Mouse (Mus musculus) liver, embryonic 15.5 days (tissue): ENCODE measurements around the gene Szrd1. TPM values are rescaled to one million over a fixed set of nuclear protein-coding genes. Genes with fewer than 3 reads are reported as not detected.

Experiments
- ATAC-seq: fragments of 200-750 bp; cut with Nextera tagmentation; 2 replicates; pipeline ENCODE4 v1.8.0; 2017; ENCODE audit warnings: moderate number of reproducible peaks, mild to moderate bottlenecking, moderate library complexity; ENCODE audit not compliant: insufficient read depth
- H3K27ac ChIP-seq: fragments of 300-500 bp; sonication (generic); replicated peaks from 2 replicates; pipeline ENCODE4 v1.5.1; 2015; ENCODE audit warnings: mild to moderate bottlenecking, inconsistent platforms
- H3K27me3 ChIP-seq: fragments of 300-500 bp; sonication (generic); 2 replicates; pipeline ENCODE4 v1.6.1; 2015; ENCODE audit warnings: mild to moderate bottlenecking, inconsistent platforms
- H3K36me3 ChIP-seq: fragments of 300-500 bp; sonication (generic); replicated peaks from 2 replicates; pipeline ENCODE4 v1.6.1; 2015; ENCODE audit warnings: moderate library complexity, mild to moderate bottlenecking, inconsistent platforms
- H3K4me1 ChIP-seq: fragments of 300-500 bp; sonication (generic); replicated peaks from 2 replicates; pipeline ENCODE4 v1.6.1; 2015; ENCODE audit warnings: inconsistent platforms
- H3K4me2 ChIP-seq: fragments of 300-500 bp; sonication (generic); 2 replicates; pipeline ENCODE4 v1.6.1; 2015; ENCODE audit warnings: moderate library complexity, mild to moderate bottlenecking, inconsistent platforms
- H3K4me3 ChIP-seq: fragments of 300-500 bp; sonication (generic); replicated peaks from 2 replicates; pipeline ENCODE4 v1.5.1; 2015; ENCODE audit warnings: mild to moderate bottlenecking, inconsistent platforms
- H3K9ac ChIP-seq: fragments of 300-500 bp; sonication (generic); 2 replicates; pipeline ENCODE4 v1.6.1; 2015; ENCODE audit warnings: moderate library complexity, mild to moderate bottlenecking, inconsistent platforms
- H3K9me3 ChIP-seq: fragments of 300-500 bp; sonication (generic); replicated peaks from 2 replicates; pipeline ENCODE4 v1.6.1; 2016; ENCODE audit warnings: inconsistent platforms
- WGBS: fragments of 180-500 bp; shearing (Covaris S2); methylation state at CpG from one replicate; pipeline ENCODE4 v1.1.7; 2015; ENCODE audit warnings: mixed read lengths; ENCODE audit not compliant: insufficient replicate concordance; 5-methylcytosine and 5-hydroxymethylcytosine counted together
- polyA plus RNA-seq: library from polyadenylated mRNA; unstranded; fragments of >200 nt; fragmentation: Nextera tagmentation; extraction: Ambion mirVana; gene quantifications from 2 replicates; pipeline ENCODE4 v1.2.1, GENCODE M21; 2015

Szrd1 gene
- polyA plus RNA-seq, 1 experiment from 2014 or later, result 18.1 TPM

DNA sequence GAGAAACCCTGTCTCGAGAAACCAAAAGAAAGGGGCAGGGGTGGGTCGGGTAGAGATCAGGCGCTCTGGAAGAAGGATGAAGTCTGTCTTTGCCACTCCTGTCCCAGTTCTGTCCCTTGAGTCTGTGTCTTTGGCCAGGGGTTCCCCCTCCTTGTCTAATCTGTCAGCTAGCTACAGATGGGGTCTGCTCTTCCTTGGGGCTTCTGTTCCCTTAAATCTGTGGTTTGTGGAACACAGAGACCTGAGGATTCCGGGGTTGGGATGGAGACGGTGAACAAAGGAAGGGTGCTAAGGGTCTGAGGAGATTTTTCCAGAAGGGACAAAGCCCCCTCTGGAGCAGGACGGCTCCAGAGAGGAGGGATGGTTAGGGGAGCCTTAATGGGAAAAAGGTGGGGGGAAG, 51.5 kb downstream of the Szrd1 start, which contains the start of gene Spata21:
TSS of gene Spata21 (plus strand) at position 301 of the 400 bp plus-strand sequence.
- H3K4me2 ChIP-seq, result no peak within 1 kb of the TSS
- no peak within 1 kb of the TSS for H3K27ac ChIP-seq
- H3K9ac ChIP-seq, result no peak within 1 kb of the TSS
- no peaks in the 10 kb centered on the region for H3K27me3 ChIP-seq
- no peak for ATAC-seq
- no peaks in the 10 kb centered on the region for H3K9me3 ChIP-seq
- 68% methylated on average over 6 of the region's 6 CpGs for WGBS
- H3K4me3 ChIP-seq, result no peak within 1 kb of the TSS
- no peaks in the 10 kb centered on the region for H3K36me3 ChIP-seq
- peaks cover 14% of the 10 kb centered on the region for H3K4me1 ChIP-seq

DNA sequence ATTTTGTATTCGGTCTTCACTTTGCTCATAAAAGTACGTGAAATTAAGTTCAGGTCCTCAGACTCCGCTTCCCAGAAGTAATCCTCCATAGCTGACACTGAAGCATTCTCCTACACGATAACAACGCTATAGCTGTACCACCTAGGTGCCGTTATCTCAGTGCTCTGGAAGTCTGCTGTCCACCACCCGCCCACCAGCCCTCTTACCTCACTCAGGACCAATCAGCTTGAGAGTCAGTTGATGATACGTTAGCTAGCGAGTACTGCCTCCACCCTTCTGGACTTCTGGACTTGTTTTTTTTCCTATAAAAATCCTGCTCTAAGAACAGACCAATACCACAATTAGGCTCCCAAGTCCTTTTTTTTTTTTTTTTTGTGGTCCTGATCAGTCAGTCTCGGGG, 52.7 kb downstream of the Szrd1 start:
- Histone ChIP-seq H3K27ac (no peak overlapping the region), H3K27me3 (no peaks in the 10 kb centered on the region), H3K9ac (no peak overlapping the region), H3K4me3 (no peak overlapping the region), H3K36me3 (no peaks in the 10 kb centered on the region), H3K4me1 (peaks cover 14% of the 10 kb centered on the region), H3K9me3 (no peaks in the 10 kb centered on the region), H3K4me2 (no peak overlapping the region)
- ATAC-seq, result peak; percentile 71
- WGBS, result 37% methylated on average over 10 of the region's 10 CpGs

DNA sequence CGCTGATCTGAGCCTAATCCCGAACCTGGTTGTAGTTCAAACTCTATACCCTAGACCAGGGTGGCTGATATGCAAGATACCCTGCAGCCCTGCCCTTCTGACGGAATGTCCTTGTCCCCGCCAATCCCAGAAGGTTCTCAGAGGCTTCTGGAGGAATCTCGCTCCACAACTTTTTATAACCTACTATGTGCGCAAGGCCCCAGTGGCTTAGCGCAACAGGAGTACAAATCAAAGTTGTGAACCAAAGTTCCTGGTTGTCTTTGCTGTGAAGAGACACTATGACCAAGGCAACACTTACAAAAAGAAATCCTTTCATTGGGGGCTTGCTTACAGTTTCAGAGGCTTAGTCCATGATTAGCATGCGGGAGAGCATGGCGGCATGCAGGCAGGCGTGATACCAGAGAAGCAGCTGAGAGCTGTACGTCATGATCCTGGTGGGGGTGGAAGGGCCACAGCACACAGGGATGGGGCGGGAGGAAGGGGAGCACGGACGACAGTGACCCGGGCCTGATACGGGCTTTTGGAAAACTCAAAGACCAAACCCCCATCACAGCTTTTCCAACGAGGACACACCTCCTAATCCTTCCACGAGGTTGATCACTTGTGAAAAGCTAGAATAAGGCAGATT, 61.0 kb downstream of the Szrd1 start:
- no peak overlapping the region for H3K27ac ChIP-seq
- WGBS, result 69% methylated on average over 18 of the region's 18 CpGs
- no peak for ATAC-seq
- H3K9me3 ChIP-seq, result no peaks in the 10 kb centered on the region
- H3K36me3 ChIP-seq, result peaks cover 16% of the 10 kb centered on the region
- peak overlapping the region; percentile 53 for H3K4me2 ChIP-seq
- peak overlapping the region; percentile 98 for H3K4me3 ChIP-seq
- peaks cover 43% of the 10 kb centered on the region for H3K4me1 ChIP-seq
- 0 out of 2 replicates have a peak overlapping the region, but pooled peaks have one; percentile 12 for H3K9ac ChIP-seq
- H3K27me3 ChIP-seq, result no peaks in the 10 kb centered on the region

DNA sequence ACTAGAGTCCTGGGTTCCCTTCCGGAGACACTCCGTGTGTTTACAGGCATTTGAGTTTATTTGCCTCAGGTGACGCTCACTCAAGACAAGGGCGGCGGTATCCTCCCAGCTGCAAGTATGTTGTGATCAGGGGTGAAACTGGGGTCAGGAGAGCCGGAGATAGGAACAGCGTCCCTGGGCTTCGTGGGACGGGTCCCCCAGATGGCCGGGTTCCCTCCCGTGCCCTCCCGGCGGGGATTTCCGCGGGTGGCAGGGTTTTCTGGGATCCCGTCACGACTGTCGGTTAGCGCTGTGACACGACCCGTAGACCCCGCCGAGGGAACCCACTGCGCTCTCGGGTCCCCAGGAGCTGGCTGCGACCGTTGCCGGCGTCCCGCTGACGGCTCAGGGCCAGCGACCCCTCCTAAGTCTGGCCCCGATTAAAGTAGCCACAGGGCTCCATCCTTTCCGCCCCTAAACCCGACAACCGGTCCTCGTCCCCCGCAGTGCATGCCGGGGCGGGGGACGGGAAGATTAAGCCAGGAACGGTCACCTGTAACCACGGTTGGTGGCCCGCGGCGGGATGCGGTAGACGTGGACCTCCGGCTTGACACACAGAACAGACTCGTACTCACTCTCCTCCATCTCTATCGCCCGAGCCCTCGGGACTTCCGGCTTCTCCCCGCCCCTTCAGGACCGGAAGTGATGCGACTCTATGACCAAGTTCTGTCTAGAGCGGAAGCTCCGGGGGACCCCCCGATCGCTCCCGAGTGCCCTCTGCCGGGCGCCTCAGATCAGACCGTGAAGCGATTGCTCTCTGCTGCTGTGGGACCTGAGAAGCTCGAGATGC, 61.7 kb downstream of the Szrd1 start, which contains the start of gene Necap2:
TSS of gene Necap2 (minus strand) at position 677 of the 829 bp plus-strand sequence.
- peak within 1 kb of the TSS; percentile 98 for H3K4me3 ChIP-seq
- H3K27me3 ChIP-seq, result no peaks in the 10 kb centered on the region
- H3K36me3 ChIP-seq, result peaks cover 24% of the 10 kb centered on the region
- peak; percentile 79 for ATAC-seq
- H3K9ac ChIP-seq, result peak within 1 kb of the TSS; percentile 83
- H3K4me1 ChIP-seq, result peaks cover 50% of the 10 kb centered on the region
- H3K27ac ChIP-seq, result peak within 1 kb of the TSS; percentile 93
- no peaks in the 10 kb centered on the region for H3K9me3 ChIP-seq
- under 1% methylated on average over 67 of the region's 67 CpGs for WGBS
- peak within 1 kb of the TSS; percentile 80 for H3K4me2 ChIP-seq

DNA sequence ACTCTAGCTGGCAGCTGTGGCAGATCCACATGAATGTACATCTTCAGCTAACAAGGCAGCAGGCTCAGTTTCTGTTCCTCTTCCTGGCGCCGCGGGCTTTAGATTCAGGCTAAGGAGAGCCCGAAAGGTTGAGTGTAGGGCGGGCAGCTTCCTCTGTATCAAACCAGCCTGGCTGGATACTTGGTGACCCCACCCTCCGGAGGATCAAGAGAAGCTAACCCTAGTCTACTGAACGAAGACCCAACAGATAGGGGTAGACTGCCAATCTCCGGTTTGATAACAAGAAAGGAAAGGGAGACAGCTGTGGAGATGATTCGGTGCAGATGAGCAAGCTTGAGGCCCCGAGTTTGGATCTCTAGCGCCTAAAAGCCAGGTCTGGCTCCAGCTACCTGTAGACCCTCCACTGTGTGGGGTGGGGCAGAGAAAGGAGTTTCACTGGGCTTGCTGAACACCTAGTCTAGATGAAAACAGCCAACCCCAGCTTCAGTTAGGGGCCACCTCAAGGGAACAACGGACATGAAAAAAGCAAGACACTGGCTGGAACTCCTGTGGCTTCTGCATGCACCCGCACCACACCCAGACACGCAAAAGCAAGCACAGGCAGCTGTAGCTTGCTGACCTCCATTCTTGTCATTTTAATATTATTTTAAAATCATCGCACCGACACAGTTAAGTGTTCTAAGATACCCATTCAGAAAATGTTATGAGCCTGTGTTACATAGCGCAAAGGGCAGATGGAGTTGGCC, 62.6 kb downstream of the Szrd1 start:
- peaks cover 33% of the 10 kb centered on the region for H3K36me3 ChIP-seq
- H3K27ac ChIP-seq, result peak overlapping the region; percentile 93
- peak overlapping the region; percentile 80 for H3K4me2 ChIP-seq
- ATAC-seq, result peak; percentile 75
- H3K9me3 ChIP-seq, result no peaks in the 10 kb centered on the region
- no peaks in the 10 kb centered on the region for H3K27me3 ChIP-seq
- H3K9ac ChIP-seq, result peak overlapping the region; percentile 83
- H3K4me3 ChIP-seq, result peak overlapping the region; percentile 98
- 17% methylated on average over 17 of the region's 17 CpGs for WGBS
- peaks cover 58% of the 10 kb centered on the region for H3K4me1 ChIP-seq

DNA sequence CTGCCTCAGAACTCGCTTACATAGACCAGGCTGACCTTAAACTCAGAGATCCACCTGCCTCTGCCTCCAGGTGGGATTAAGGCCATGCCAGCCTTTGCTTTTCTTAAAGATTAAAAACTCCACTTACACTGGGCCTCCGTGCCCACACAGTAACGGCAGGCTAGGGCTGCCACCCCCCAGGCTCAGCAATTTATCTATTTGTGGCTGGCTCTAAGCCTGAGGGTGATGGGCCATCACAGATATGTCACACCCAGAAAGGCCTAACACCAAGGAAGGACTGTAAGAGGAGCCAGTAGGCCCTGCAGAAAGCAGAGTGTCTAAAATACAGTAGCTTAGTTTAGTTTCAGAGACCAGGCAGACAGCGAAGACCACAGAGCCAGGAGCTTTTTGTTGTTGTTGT, 65.5 kb downstream of the Szrd1 start:
- no peaks in the 10 kb centered on the region for H3K27me3 ChIP-seq
- 30% methylated on average over 4 of the region's 4 CpGs for WGBS
- peak overlapping the region; percentile 28; the same call in 1 of the 2 replicates for H3K9ac ChIP-seq
- peak overlapping the region; percentile 93 for H3K27ac ChIP-seq
- peak; percentile 62 for ATAC-seq
- peaks cover 61% of the 10 kb centered on the region for H3K36me3 ChIP-seq
- peak overlapping the region; percentile 80 for H3K4me2 ChIP-seq
- H3K4me3 ChIP-seq, result peak overlapping the region; percentile 23
- peaks cover 84% of the 10 kb centered on the region for H3K4me1 ChIP-seq
- H3K9me3 ChIP-seq, result no peaks in the 10 kb centered on the region

DNA sequence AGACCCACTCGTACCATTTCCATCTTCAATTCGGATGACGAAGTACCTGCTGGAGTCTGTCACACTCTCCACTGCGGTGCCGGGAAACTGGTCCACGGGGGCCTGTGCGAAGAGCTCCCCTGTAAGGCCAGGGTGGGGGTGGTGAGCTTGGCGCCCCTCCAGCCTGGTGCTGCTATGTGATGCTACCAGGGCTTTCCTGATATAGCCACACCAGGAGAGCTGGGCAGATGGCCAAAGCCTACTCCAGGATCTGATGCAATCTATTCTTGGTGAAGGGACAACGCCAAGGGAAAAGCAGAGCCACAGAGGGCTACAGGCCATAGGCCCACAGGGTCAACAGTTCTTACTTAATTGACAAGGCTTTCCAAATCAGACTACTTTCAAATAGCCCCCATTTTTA, 65.9 kb downstream of the Szrd1 start:
- Histone ChIP-seq H3K4me2 (peak overlapping the region; percentile 80), H3K9ac (peak overlapping the region; percentile 28; the same call in 1 of the 2 replicates), H3K27ac (peak overlapping the region; percentile 93), H3K36me3 (peaks cover 66% of the 10 kb centered on the region), H3K27me3 (no peaks in the 10 kb centered on the region), H3K4me1 (peaks cover 87% of the 10 kb centered on the region), H3K9me3 (no peaks in the 10 kb centered on the region), H3K4me3 (peak overlapping the region; percentile 23)
- ATAC-seq, result no peak
- WGBS, result 61% methylated on average over 9 of the region's 9 CpGs

DNA sequence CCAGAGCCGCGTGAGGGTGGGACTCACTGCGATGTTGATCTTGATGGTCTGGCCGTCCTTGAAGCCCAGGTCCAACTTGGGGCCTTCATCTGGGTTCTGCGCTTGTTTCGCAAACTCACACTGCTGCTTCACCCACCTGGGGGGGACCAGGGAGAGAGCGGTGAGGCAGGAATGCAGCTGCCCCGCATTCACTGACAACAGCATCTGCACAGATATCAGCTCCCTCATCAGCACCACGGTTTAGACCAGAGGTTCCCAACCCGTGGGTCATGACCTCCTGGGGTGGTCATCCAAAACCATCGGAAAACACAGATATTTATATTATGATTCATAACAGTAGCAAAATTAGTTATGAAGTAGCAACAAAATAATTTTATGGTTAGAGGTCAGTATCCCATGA, 67.1 kb downstream of the Szrd1 start:
- Histone ChIP-seq H3K27me3 (no peaks in the 10 kb centered on the region), H3K4me3 (no peak overlapping the region), H3K9ac (no peak overlapping the region), H3K4me2 (no peak overlapping the region), H3K9me3 (no peaks in the 10 kb centered on the region), H3K4me1 (peaks cover 94% of the 10 kb centered on the region), H3K36me3 (peaks cover 78% of the 10 kb centered on the region), H3K27ac (no peak overlapping the region)
- WGBS, result 82% methylated on average over 11 of the region's 11 CpGs
- no peak for ATAC-seq

GRCm38 (mm10) chr4:141069731-141070130, 69.8 kb downstream of the Szrd1 start:
- Histone ChIP-seq H3K27ac (peak overlapping the region; percentile 68), H3K27me3 (no peaks in the 10 kb centered on the region), H3K4me2 (peak overlapping the region; percentile 42; the same call in 1 of the 2 replicates), H3K36me3 (peaks cover 96% of the 10 kb centered on the region), H3K9ac (0 out of 2 replicates have a peak overlapping the region, but pooled peaks have one; percentile 2), H3K4me1 (peaks cover 76% of the 10 kb centered on the region), H3K4me3 (no peak overlapping the region), H3K9me3 (no peaks in the 10 kb centered on the region)
- no peak for ATAC-seq
- WGBS, result 46% methylated on average over 4 of the region's 4 CpGs

- peak overlapping the region; percentile 42 for H3K4me2 ChIP-seq
- no peaks in the 10 kb centered on the region for H3K27me3 ChIP-seq
- 23% methylated on average over 8 of the region's 8 CpGs for WGBS
- H3K9ac ChIP-seq, result no peak overlapping the region
- H3K36me3 ChIP-seq, result peaks cover 90% of the 10 kb centered on the region
- H3K9me3 ChIP-seq, result no peaks in the 10 kb centered on the region
- peaks cover 65% of the 10 kb centered on the region for H3K4me1 ChIP-seq
- no peak overlapping the region for H3K4me3 ChIP-seq
- H3K27ac ChIP-seq, result peak overlapping the region; percentile 68
- peak; percentile 77 for ATAC-seq
Measured at GRCm38 (mm10) chr4:141068655-141069054, 70.9 kb downstream of the Szrd1 start.
